Mouse (Mus musculus): Measurements from ENCODE around the gene Mprip. TPM values are rescaled to one million over a fixed set of nuclear protein-coding genes. Genes with fewer than 3 reads are reported as not detected.

Mprip gene
- polyA plus RNA-seq, 1 experiment: 221 TPM

- peak; percentile 55 for DNase-seq
- Histone ChIP-seq H3K4me1 (replicated peaks; ENCODE audit: control insufficient read depth, insufficient read depth, low read length) (no peaks in the 10 kb centered on the region), H3K36me3 (ENCODE audit: control insufficient read depth, insufficient read depth, low read length) (peaks cover 58% of the 10 kb centered on the region), H3K27me3 (ENCODE audit: control insufficient read depth, insufficient read depth, low read length) (no peaks in the 10 kb centered on the region), H3K27ac (ENCODE audit: control insufficient read depth, insufficient read depth, low read length) (no peak overlapping the region), H3K4me3 (ENCODE audit: control insufficient read depth, insufficient read depth, low read length) (no peak overlapping the region)
- TF ChIP-seq POLR2A (IDR thresholded peaks at IDR 0.05; ENCODE audit: control insufficient read depth, extremely low read depth, insufficient read depth, low read length, poor library complexity): no peak
- no peak for TF ChIP-seq CTCF (IDR thresholded peaks at IDR 0.05; ENCODE audit: borderline replicate concordance, control insufficient read depth, extremely low read depth, insufficient read depth, low read length, poor library complexity)
- WGBS: 80% methylated on average over 2 of the region's 2 CpGs
Measured at GRCm38 (mm10) chr11:59746614-59747013, 85.5 kb downstream of the Mprip start.

- H3K4me3 ChIP-seq (ENCODE audit: control insufficient read depth, insufficient read depth, low read length): no peak overlapping the region
- H3K27ac ChIP-seq (ENCODE audit: control insufficient read depth, insufficient read depth, low read length): no peak overlapping the region
- H3K36me3 ChIP-seq (ENCODE audit: control insufficient read depth, insufficient read depth, low read length): peaks cover 59% of the 10 kb centered on the region
- DNase-seq: no peak
- H3K4me1 ChIP-seq (replicated peaks; ENCODE audit: control insufficient read depth, insufficient read depth, low read length): no peaks in the 10 kb centered on the region
- no peaks in the 10 kb centered on the region for H3K27me3 ChIP-seq (ENCODE audit: control insufficient read depth, insufficient read depth, low read length)
- TF ChIP-seq CTCF (IDR thresholded peaks at IDR 0.05; ENCODE audit: borderline replicate concordance, control insufficient read depth, extremely low read depth, insufficient read depth, low read length, poor library complexity) (no peak), POLR2A (IDR thresholded peaks at IDR 0.05; ENCODE audit: control insufficient read depth, extremely low read depth, insufficient read depth, low read length, poor library complexity) (no peak)
- 97% methylated on average over 3 of the region's 3 CpGs for WGBS
Measured at GRCm38 (mm10) chr11:59749050-59749449, 87.9 kb downstream of the Mprip start.

- H3K27me3 ChIP-seq (ENCODE audit: control insufficient read depth, insufficient read depth, low read length): no peaks in the 10 kb centered on the region
- no peak overlapping the region for H3K27ac ChIP-seq (ENCODE audit: control insufficient read depth, insufficient read depth, low read length)
- WGBS: 98% methylated on average over 6 of the region's 6 CpGs
- peaks cover 84% of the 10 kb centered on the region for H3K36me3 ChIP-seq (ENCODE audit: control insufficient read depth, insufficient read depth, low read length)
- no peak for TF ChIP-seq CTCF (IDR thresholded peaks at IDR 0.05; ENCODE audit: borderline replicate concordance, control insufficient read depth, extremely low read depth, insufficient read depth, low read length, poor library complexity)
- TF ChIP-seq POLR2A (IDR thresholded peaks at IDR 0.05; ENCODE audit: control insufficient read depth, extremely low read depth, insufficient read depth, low read length, poor library complexity): no peak
- no peak for DNase-seq
- no peak overlapping the region for H3K4me3 ChIP-seq (ENCODE audit: control insufficient read depth, insufficient read depth, low read length)
- H3K4me1 ChIP-seq (replicated peaks; ENCODE audit: control insufficient read depth, insufficient read depth, low read length): no peaks in the 10 kb centered on the region
Measured at GRCm38 (mm10) chr11:59754504-59754903, 93.4 kb downstream of the Mprip start.

- Histone ChIP-seq H3K27ac (ENCODE audit: control insufficient read depth, insufficient read depth, low read length) (no peak overlapping the region), H3K27me3 (ENCODE audit: control insufficient read depth, insufficient read depth, low read length) (no peaks in the 10 kb centered on the region), H3K36me3 (ENCODE audit: control insufficient read depth, insufficient read depth, low read length) (peaks cover 77% of the 10 kb centered on the region), H3K4me1 (replicated peaks; ENCODE audit: control insufficient read depth, insufficient read depth, low read length) (no peaks in the 10 kb centered on the region), H3K4me3 (ENCODE audit: control insufficient read depth, insufficient read depth, low read length) (no peak overlapping the region)
- no peak for DNase-seq
- WGBS: 96% methylated on average over 4 of the region's 4 CpGs
- TF ChIP-seq POLR2A (IDR thresholded peaks at IDR 0.05; ENCODE audit: control insufficient read depth, extremely low read depth, insufficient read depth, low read length, poor library complexity) (no peak), CTCF (IDR thresholded peaks at IDR 0.05; ENCODE audit: borderline replicate concordance, control insufficient read depth, extremely low read depth, insufficient read depth, low read length, poor library complexity) (no peak)
Measured at GRCm38 (mm10) chr11:59756351-59756750, 95.2 kb downstream of the Mprip start.

GRCm38 (mm10) chr11:59758191-59758985, 97.3 kb downstream of the Mprip start:
- DNase-seq: no peak
- H3K27ac ChIP-seq (ENCODE audit: control insufficient read depth, insufficient read depth, low read length): no peak overlapping the region
- WGBS: 96% methylated on average over 9 of the region's 9 CpGs
- TF ChIP-seq POLR2A (IDR thresholded peaks at IDR 0.05; ENCODE audit: control insufficient read depth, extremely low read depth, insufficient read depth, low read length, poor library complexity) (no peak), CTCF (IDR thresholded peaks at IDR 0.05; ENCODE audit: borderline replicate concordance, control insufficient read depth, extremely low read depth, insufficient read depth, low read length, poor library complexity) (no peak)
- H3K27me3 ChIP-seq (ENCODE audit: control insufficient read depth, insufficient read depth, low read length): no peaks in the 10 kb centered on the region
- peaks cover 69% of the 10 kb centered on the region for H3K36me3 ChIP-seq (ENCODE audit: control insufficient read depth, insufficient read depth, low read length)
- H3K4me1 ChIP-seq (replicated peaks; ENCODE audit: control insufficient read depth, insufficient read depth, low read length): no peaks in the 10 kb centered on the region
- H3K4me3 ChIP-seq (ENCODE audit: control insufficient read depth, insufficient read depth, low read length): no peak overlapping the region

GRCm38 (mm10) chr11:59759178-59759577, 98.1 kb downstream of the Mprip start:
- no peak for DNase-seq
- Histone ChIP-seq H3K36me3 (ENCODE audit: control insufficient read depth, insufficient read depth, low read length) (peaks cover 64% of the 10 kb centered on the region), H3K27ac (ENCODE audit: control insufficient read depth, insufficient read depth, low read length) (no peak overlapping the region)

More at GRCm38 (mm10) chr11:59759178-59759577, 98.1 kb downstream of the Mprip start:
- H3K27me3 ChIP-seq (ENCODE audit: control insufficient read depth, insufficient read depth, low read length): no peaks in the 10 kb centered on the region
- WGBS: 95% methylated on average over 4 of the region's 4 CpGs
- TF ChIP-seq CTCF (IDR thresholded peaks at IDR 0.05; ENCODE audit: borderline replicate concordance, control insufficient read depth, extremely low read depth, insufficient read depth, low read length, poor library complexity) (no peak), POLR2A (IDR thresholded peaks at IDR 0.05; ENCODE audit: control insufficient read depth, extremely low read depth, insufficient read depth, low read length, poor library complexity) (no peak)
- no peaks in the 10 kb centered on the region for H3K4me1 ChIP-seq (replicated peaks; ENCODE audit: control insufficient read depth, insufficient read depth, low read length)
- no peak overlapping the region for H3K4me3 ChIP-seq (ENCODE audit: control insufficient read depth, insufficient read depth, low read length)

All from thymus, adult 2 months (tissue).